Mouse (Mus musculus) liver, embryonic 15.5 days (tissue): Measurements from ENCODE around the gene Plxdc1. TPM values are rescaled to one million over a fixed set of nuclear protein-coding genes. Genes with fewer than 3 reads are reported as not detected.

Experiments
- ATAC-seq: fragments of 200-750 bp; cut with Nextera tagmentation; 2 replicates; pipeline ENCODE4 v1.8.0; 2017; ENCODE audit warnings: moderate number of reproducible peaks, mild to moderate bottlenecking, moderate library complexity; ENCODE audit not compliant: insufficient read depth
- H3K27ac ChIP-seq: fragments of 300-500 bp; sonication (generic); replicated peaks from 2 replicates; pipeline ENCODE4 v1.5.1; 2015; ENCODE audit warnings: mild to moderate bottlenecking, inconsistent platforms
- H3K27me3 ChIP-seq: fragments of 300-500 bp; sonication (generic); 2 replicates; pipeline ENCODE4 v1.6.1; 2015; ENCODE audit warnings: mild to moderate bottlenecking, inconsistent platforms
- H3K36me3 ChIP-seq: fragments of 300-500 bp; sonication (generic); replicated peaks from 2 replicates; pipeline ENCODE4 v1.6.1; 2015; ENCODE audit warnings: moderate library complexity, mild to moderate bottlenecking, inconsistent platforms
- H3K4me1 ChIP-seq: fragments of 300-500 bp; sonication (generic); replicated peaks from 2 replicates; pipeline ENCODE4 v1.6.1; 2015; ENCODE audit warnings: inconsistent platforms
- H3K4me2 ChIP-seq: fragments of 300-500 bp; sonication (generic); 2 replicates; pipeline ENCODE4 v1.6.1; 2015; ENCODE audit warnings: moderate library complexity, mild to moderate bottlenecking, inconsistent platforms
- H3K4me3 ChIP-seq: fragments of 300-500 bp; sonication (generic); replicated peaks from 2 replicates; pipeline ENCODE4 v1.5.1; 2015; ENCODE audit warnings: mild to moderate bottlenecking, inconsistent platforms
- H3K9ac ChIP-seq: fragments of 300-500 bp; sonication (generic); 2 replicates; pipeline ENCODE4 v1.6.1; 2015; ENCODE audit warnings: moderate library complexity, mild to moderate bottlenecking, inconsistent platforms
- H3K9me3 ChIP-seq: fragments of 300-500 bp; sonication (generic); replicated peaks from 2 replicates; pipeline ENCODE4 v1.6.1; 2016; ENCODE audit warnings: inconsistent platforms
- WGBS: fragments of 180-500 bp; shearing (Covaris S2); methylation state at CpG from one replicate; pipeline ENCODE4 v1.1.7; 2015; ENCODE audit warnings: mixed read lengths; ENCODE audit not compliant: insufficient replicate concordance; 5-methylcytosine and 5-hydroxymethylcytosine counted together
- polyA plus RNA-seq: library from polyadenylated mRNA; unstranded; fragments of >200 nt; fragmentation: Nextera tagmentation; extraction: Ambion mirVana; gene quantifications from 2 replicates; pipeline ENCODE4 v1.2.1, GENCODE M21; 2015

Gene Plxdc1
- polyA plus RNA-seq, 1 experiment from 2014 or later, result 0.75 TPM

DNA sequence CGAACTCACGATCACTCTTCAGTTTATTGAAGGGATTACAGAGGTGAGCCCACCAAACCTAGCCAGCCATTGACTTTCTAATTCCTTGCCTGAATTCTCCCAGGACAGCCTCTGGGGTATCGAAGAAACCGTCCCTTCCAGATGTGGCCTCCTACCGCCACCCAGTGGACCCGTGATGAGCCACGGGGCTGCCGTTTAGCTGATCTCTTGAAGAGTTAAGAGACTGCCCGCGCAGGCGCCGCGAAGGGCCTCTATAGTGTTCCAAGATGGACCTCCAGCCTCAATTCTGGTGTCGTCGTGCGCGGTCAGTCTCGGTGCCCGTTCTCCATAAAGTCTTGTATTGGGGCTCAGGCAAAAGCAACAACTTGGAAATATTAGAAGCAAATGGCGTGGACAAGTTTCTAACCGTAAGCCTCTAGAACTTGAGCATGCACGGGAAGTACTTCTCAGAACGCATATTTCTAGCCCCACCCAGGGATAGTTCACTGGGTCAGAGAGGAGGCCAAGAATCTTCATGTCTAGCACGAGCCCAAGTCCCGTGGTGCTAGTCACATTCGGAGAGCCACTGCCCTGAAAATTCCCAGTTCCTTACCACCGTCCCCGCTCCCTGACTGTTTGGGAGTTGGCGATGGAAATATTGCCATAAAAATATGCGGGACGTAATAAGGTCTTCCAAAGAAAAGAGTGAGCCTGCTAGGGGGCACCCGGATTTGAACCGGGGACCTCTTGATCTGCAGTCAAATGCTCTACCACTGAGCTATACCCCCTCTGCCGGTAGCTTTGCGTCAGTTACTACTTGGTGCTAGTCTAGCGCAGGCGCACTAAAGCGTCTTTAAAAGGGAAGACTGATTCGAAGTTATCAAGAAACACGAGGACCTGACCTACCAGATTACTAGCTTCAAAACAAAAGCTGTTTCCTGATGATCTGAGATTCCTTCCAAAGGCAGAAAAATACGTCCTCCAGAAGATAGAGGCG, 1.6 kb upstream of the Plxdc1 start:
- no peaks in the 10 kb centered on the region for H3K9me3 ChIP-seq
- H3K9ac ChIP-seq, result peak overlapping the region; percentile 78
- peak overlapping the region; percentile 70 for H3K4me3 ChIP-seq
- H3K4me1 ChIP-seq, result peaks cover 41% of the 10 kb centered on the region
- ATAC-seq, result peak; percentile 76
- under 1% methylated on average over 42 of the region's 42 CpGs for WGBS
- H3K27me3 ChIP-seq, result peaks cover 54% of the 10 kb centered on the region
- H3K4me2 ChIP-seq, result peak overlapping the region; percentile 80
- H3K27ac ChIP-seq, result peak overlapping the region; percentile 87
- H3K36me3 ChIP-seq, result no peaks in the 10 kb centered on the region

DNA sequence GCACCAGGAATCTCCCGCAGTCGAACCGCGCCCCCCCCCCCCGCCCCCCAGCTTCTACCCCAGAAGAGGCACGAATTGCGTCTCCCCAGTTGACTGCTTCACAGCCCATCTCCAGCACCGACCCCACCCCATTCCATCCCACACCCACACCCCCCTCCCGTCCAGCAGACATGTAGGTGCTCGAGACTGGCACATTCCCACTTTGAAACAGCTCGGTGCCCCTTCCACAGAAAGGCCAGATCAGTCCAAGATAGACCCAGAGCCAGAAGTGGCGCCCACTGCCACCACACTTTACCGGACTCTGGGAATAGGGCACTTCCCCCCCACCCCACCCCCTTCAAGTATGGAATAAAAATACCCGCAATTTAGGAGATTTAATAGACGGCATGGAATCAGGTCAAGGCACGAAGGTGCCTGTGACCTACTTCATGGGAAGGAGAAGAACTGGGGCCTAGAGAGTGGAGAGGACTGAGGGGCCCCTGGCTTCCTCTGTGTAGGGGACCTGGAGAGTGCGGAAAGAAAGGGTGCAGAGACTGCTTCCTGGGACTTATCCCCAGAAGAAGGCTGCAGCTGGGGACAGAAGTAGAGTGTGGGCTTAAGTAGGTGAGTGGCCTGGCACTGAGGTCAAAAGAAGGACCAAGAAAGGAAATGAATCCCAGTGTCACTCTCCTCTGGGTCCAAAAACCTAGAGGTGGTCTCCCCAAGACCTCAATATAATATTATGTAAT, 658 bp upstream of the Plxdc1 start:
- H3K4me1 ChIP-seq, result peaks cover 41% of the 10 kb centered on the region
- H3K27ac ChIP-seq, result no peak overlapping the region
- H3K9me3 ChIP-seq, result no peaks in the 10 kb centered on the region
- no peak overlapping the region for H3K9ac ChIP-seq
- no peaks in the 10 kb centered on the region for H3K36me3 ChIP-seq
- 37% methylated on average over 14 of the region's 17 CpGs for WGBS
- ATAC-seq, result no peak
- H3K27me3 ChIP-seq, result peaks cover 49% of the 10 kb centered on the region
- peak overlapping the region; percentile 80 for H3K4me2 ChIP-seq
- H3K4me3 ChIP-seq, result peak overlapping the region; percentile 70

DNA sequence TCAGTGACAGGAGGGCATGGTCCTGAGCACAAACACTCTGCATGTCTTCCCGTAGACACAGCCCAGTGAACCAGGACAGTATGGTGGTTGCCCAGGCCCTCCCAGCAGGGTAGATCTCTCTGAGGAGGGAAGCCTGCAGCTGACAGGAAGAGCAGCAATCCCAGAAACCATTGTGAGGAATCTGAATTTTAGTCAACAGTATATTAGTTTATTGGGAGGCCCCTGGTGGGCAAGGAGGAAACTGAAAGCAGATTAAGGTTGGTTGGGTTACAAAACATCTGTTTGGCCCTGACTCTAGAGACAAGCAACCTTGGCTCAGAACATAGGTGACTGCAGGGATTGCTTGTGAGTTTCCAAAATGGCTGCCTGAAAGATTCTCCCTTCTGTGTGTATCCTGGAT, 2.3 kb downstream of the Plxdc1 start:
- H3K27me3 ChIP-seq, result peaks cover 47% of the 10 kb centered on the region
- 68% methylated on average over 1 of the region's 1 CpGs for WGBS
- no peak for ATAC-seq

DNA sequence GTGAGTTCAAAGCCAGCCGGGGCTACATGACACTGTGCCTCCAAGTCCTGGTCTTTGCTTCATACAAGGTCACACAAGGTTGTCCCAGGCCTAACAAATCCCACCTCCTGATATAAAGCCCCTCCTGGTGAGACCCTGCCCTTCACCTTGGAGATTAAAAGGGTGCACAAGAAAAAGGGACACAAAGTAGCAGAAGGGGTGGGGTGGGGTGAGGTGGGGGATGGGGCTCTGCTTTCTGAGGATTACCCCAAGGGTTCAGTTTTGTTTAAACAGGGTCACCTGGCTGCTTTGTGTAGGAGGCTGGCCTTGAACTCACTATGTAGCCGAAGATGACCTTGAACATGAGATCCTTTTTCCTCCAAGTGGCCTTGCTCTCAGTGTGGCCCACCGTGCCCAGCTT, 2.7 kb downstream of the Plxdc1 start:
- H3K4me1 ChIP-seq, result peaks cover 26% of the 10 kb centered on the region
- H3K36me3 ChIP-seq, result no peaks in the 10 kb centered on the region
- H3K27me3 ChIP-seq, result peaks cover 51% of the 10 kb centered on the region
- H3K9me3 ChIP-seq, result no peaks in the 10 kb centered on the region
- H3K9ac ChIP-seq, result no peak overlapping the region
- no peak overlapping the region for H3K27ac ChIP-seq
- no peak for ATAC-seq
- H3K4me2 ChIP-seq, result no peak overlapping the region
- 68% methylated on average over 3 of the region's 3 CpGs for WGBS
- no peak overlapping the region for H3K4me3 ChIP-seq

More for the DNA sequence above, 2.3 kb downstream of the Plxdc1 start:
- Histone ChIP-seq H3K4me3 (no peak overlapping the region), H3K4me1 (peaks cover 27% of the 10 kb centered on the region), H3K9ac (no peak overlapping the region), H3K9me3 (no peaks in the 10 kb centered on the region), H3K27ac (no peak overlapping the region), H3K4me2 (no peak overlapping the region), H3K36me3 (no peaks in the 10 kb centered on the region)

DNA sequence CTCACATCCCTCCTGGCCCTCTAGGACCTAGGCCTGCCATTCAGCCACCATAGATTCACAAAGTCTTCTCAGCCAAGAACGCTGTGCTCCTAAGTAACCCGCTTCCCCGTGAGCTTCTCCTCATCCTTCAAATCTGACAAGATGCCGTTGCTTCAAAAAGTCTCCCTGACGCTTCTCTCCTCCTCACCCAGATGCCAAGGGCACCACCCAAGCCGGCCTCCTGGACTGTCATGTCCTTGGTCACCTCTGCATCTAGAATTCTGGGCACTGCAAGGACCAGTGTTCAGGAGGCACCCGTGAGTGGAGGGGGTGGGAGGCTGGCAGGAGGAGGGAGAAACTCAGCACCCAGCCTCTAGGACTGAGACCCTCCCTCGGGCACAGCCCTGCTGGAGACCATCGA, 3.5 kb downstream of the Plxdc1 start:
- 68% methylated on average over 9 of the region's 9 CpGs for WGBS

DNA sequence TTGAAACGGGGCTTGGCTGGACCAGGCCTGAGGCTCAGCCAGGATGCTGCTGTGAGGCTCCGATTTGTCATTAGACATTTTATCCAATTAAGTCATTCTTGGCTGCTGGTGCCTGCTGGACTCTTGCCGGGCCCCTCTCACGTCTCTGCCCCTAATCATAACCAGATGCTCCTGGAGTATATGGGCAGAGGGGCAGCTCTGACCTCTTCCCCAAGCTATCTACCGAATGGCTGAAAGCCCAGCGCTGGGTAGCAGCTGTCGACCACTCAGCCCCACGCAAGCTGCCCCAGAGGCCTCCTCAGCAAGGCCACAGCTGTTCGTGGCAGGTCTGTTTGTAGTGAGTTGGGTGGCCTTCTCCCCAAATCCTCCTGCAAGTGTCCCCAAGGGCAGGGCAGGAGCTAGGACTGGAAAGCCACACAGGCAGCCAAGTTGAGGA, 5.7 kb downstream of the Plxdc1 start:
- 62% methylated on average over 9 of the region's 9 CpGs for WGBS
- no peak for ATAC-seq
- H3K9ac ChIP-seq, result no peak overlapping the region
- H3K4me1 ChIP-seq, result peaks cover 2% of the 10 kb centered on the region; the same call in 1 of the 2 replicates
- no peaks in the 10 kb centered on the region for H3K36me3 ChIP-seq
- no peak overlapping the region for H3K27ac ChIP-seq
- H3K4me2 ChIP-seq, result no peak overlapping the region
- H3K9me3 ChIP-seq, result no peaks in the 10 kb centered on the region
- H3K27me3 ChIP-seq, result peaks cover 33% of the 10 kb centered on the region
- no peak overlapping the region for H3K4me3 ChIP-seq

More for the DNA sequence above, 3.5 kb downstream of the Plxdc1 start:
- Histone ChIP-seq H3K36me3 (no peaks in the 10 kb centered on the region), H3K4me2 (no peak overlapping the region), H3K4me3 (no peak overlapping the region), H3K9ac (no peak overlapping the region), H3K27ac (no peak overlapping the region), H3K27me3 (peaks cover 55% of the 10 kb centered on the region), H3K4me1 (peaks cover 23% of the 10 kb centered on the region), H3K9me3 (no peaks in the 10 kb centered on the region)
- ATAC-seq, result no peak

DNA sequence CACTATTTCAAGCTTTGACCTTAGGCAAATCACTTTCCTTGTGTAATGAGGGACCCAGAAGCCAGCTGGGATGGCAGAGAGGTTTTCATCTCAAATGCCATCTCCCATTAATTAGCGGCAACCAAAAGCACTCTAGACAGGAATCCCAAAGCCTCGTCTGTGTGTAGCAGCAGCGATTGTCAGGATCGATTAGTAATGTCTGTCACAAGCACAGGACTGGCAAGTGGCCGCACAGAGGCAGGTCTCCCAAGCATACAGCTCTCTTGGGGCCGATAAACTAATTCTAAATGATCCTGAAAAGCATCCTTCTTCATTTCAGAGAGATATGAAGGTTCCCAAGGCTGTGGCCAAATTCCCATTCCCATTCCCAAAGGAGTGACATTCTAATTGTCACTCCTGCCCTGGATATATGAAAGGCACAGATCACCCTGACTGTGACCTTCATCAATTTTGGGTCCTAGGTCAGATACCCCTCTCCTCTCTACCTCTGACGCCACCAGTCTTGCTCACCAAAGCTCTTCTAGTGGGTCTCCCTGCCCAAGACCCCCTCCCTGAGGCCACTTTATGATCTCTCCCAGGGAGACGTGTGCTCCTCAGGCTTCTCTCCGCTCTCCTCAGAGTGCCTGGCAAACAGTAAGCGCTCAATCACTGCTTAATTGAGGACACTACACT, 6.3 kb downstream of the Plxdc1 start:
- H3K4me2 ChIP-seq, result no peak overlapping the region
- H3K4me3 ChIP-seq, result no peak overlapping the region
- H3K4me1 ChIP-seq, result no peaks in the 10 kb centered on the region
- H3K27me3 ChIP-seq, result peaks cover 28% of the 10 kb centered on the region
- 58% methylated on average over 10 of the region's 10 CpGs for WGBS
- no peak for ATAC-seq
- H3K9me3 ChIP-seq, result no peaks in the 10 kb centered on the region
- no peaks in the 10 kb centered on the region for H3K36me3 ChIP-seq
- no peak overlapping the region for H3K9ac ChIP-seq
- H3K27ac ChIP-seq, result no peak overlapping the region

DNA sequence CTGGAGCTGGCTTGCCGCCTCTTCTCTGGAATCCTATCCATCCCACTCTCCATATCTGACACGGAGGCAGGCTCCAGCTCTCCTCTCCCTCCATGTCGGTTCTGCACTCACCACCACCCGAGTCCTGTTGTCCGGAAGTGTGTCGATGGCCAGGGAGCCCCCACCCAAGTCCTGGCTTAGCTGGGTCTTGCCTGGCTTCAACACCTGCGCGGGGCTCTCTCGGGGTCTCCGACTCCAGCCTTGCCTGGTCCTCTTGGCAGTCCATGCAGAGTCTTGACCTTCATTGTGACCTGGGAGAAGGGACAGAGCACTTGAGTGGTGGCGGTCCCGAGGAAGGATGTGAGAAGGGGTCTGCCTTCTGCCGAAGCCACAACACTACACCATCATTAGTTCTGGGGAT, 7.9 kb downstream of the Plxdc1 start:
- 68% methylated on average over 13 of the region's 13 CpGs for WGBS

DNA sequence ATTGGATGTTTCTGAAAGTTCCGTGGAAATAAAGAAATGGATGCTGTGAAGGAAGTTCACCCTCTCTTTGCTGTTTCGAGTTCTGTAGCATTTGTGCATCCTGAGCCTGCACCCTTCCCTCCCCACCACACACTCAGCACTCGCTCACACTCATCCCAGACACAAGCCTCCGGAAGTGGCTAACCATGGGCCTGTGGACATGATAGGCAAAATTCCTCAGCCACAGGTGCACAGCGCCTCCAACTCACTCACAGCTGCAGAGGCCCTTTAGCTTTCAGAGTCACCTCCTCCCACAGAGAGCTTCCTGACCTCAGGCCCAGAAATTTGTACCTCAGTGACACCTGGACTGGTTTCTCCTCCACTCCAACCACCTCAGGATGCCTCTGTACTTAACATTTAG, 8.4 kb downstream of the Plxdc1 start:
- H3K27ac ChIP-seq, result no peak overlapping the region
- WGBS, result 53% methylated on average over 5 of the region's 5 CpGs
- H3K4me1 ChIP-seq, result no peaks in the 10 kb centered on the region
- peaks cover 16% of the 10 kb centered on the region for H3K27me3 ChIP-seq
- no peak for ATAC-seq
- H3K4me2 ChIP-seq, result no peak overlapping the region
- H3K36me3 ChIP-seq, result no peaks in the 10 kb centered on the region
- no peaks in the 10 kb centered on the region for H3K9me3 ChIP-seq
- H3K4me3 ChIP-seq, result no peak overlapping the region
- H3K9ac ChIP-seq, result no peak overlapping the region

More for the DNA sequence above, 7.9 kb downstream of the Plxdc1 start:
- Histone ChIP-seq H3K9me3 (no peaks in the 10 kb centered on the region), H3K4me1 (no peaks in the 10 kb centered on the region), H3K27ac (no peak overlapping the region), H3K4me2 (no peak overlapping the region), H3K36me3 (no peaks in the 10 kb centered on the region), H3K27me3 (peaks cover 16% of the 10 kb centered on the region), H3K9ac (no peak overlapping the region), H3K4me3 (no peak overlapping the region)
- no peak for ATAC-seq

DNA sequence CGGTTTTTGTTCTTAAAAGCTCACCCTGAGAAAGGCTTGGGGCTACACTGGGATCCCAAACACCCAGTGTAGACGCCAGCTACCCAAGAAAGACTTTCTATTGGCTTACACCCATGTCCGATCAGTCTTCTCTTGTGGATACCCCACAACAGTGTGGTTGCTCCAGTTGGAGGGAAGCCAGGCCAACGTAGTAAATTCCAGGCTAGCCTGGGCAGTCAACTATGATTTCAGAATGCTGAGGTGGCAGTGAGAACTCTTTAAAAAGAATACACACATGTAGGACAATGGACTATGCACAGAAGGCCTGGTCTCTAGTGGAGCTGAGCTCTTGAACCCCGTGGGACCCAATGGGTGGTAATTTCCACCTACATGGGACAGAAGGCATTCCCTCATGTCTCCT, 11.5 kb downstream of the Plxdc1 start:
- Histone ChIP-seq H3K27me3 (peaks cover 13% of the 10 kb centered on the region), H3K4me1 (no peaks in the 10 kb centered on the region), H3K4me2 (no peak overlapping the region), H3K36me3 (no peaks in the 10 kb centered on the region), H3K9ac (no peak overlapping the region), H3K9me3 (no peaks in the 10 kb centered on the region), H3K27ac (no peak overlapping the region), H3K4me3 (no peak overlapping the region)
- WGBS, result 69% methylated on average over 5 of the region's 5 CpGs
- no peak for ATAC-seq

DNA sequence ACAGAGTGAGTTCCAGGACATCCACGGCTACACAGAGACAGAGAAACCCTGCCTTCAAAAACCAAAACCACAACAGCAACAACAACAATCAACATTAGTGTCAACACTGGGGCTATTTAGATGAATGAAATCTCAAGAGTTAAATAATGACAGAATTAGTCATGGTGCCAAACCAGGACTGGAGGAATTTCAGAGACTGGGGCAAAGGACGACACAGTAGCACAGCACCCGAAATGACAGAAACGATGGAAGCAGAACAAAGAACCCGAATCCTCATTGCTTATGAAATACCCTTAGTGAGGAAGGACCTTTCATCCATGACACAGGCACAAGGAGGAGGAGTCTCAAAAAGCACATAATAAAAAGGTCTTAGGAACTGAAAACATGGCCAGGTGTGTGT, 12.1 kb downstream of the Plxdc1 start:
- H3K4me2 ChIP-seq, result no peak overlapping the region
- no peak for ATAC-seq
- WGBS, result 70% methylated on average over 5 of the region's 5 CpGs
- H3K4me3 ChIP-seq, result no peak overlapping the region
- H3K27me3 ChIP-seq, result peaks cover 11% of the 10 kb centered on the region
- no peaks in the 10 kb centered on the region for H3K4me1 ChIP-seq
- H3K27ac ChIP-seq, result no peak overlapping the region
- H3K9me3 ChIP-seq, result no peaks in the 10 kb centered on the region
- H3K36me3 ChIP-seq, result no peaks in the 10 kb centered on the region
- H3K9ac ChIP-seq, result no peak overlapping the region
